Mouse (Mus musculus) G1E-ER4 (cell line): Measurements from ENCODE around the gene Man1b1. TPM values are rescaled to one million over a fixed set of nuclear protein-coding genes. Genes with fewer than 3 reads are reported as not detected.

Experiments used
- GATA1 ChIP-seq: IDR thresholded peaks from one replicate; pipeline ENCODE4 v1.8.0; 2012; ENCODE audit warnings: low read length, inconsistent platforms
- polyA plus RNA-seq: library from polyadenylated mRNA; stranded (reverse); fragments of >175 nt; gene quantifications from 2 replicates; pipeline ENCODE4 v1.2.3, GENCODE M21; 2012

Man1b1 gene
- polyA plus RNA-seq, 1 experiment: 18.5 TPM

DNA sequence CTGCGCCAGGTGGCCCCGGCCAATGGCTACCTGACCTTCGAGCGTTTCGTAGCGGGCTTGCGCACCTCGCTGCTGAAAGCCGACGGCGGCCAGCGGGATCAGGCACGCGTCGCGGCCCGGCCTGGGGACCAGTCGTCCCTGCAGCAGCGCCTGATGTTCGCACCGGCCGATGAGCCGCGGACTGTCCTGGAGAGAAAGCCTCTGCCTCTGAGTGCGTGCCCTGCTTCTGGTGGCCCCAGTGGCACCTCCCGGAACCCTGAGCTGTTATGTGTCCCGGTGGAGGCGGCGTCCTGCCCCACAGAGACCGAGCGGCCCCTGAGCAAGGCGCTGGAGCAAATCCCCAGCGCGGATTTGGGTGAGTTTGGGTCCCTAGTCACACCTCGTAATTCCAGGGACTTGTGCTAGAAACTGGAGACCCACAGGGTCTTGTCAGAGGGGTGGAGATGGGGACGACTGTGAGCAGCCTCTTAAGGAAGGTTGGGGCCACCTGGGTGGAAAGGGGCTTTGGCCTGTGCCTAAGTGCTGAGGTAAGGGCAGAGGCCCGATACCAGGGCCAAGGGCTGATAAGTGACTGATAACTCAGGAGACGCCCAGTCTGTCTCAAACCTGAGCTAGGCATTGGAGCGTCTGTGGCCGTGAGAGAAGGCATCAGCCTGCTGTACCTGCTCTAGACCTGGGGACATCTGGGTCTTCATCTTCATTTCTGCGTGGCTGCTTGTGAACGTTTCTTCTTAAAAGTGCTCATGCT is 40.7 kb downstream of the Man1b1 start:
- TF ChIP-seq GATA1: no peak

DNA sequence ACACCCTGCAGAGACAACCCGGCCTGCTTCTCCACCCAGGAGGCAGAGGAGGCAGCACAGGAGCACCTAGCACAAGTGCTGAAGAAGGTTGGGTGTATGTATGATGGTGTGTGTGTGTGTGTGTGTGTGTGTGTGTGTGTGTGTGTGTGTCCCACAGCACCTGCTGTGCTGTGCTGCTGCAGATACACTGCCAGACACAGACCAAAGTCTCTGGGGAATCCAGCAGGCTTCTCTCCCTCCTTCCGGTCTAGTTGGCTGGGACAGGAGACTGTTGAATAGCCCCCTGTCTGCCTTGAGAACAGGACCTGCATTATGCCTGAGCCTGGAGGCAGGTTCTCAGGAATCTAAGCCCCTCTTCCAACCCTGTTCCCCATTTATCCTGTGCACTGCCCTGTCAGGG is 41.3 kb downstream of the Man1b1 start:
- no peak for TF ChIP-seq GATA1

DNA sequence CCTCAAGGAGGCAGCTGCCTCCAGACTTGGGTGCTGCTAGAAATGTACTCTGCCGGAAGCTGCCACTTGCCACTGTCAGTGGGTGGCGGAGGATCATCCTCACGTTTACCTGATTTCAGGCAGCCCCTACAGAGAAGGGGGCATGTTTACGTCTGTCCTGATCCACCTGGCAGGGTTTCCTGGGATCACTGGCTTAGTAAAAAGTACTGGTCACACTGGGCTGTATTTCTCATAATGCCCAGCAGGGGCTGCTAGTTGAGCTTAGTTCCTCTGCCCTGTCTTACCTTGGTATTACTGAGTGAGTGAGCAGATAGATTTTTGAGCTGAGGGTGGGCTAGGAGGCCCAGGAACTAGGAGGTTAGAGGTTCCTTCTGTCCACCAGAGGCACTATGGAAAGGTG is 44.5 kb downstream of the Man1b1 start:
- TF ChIP-seq GATA1: no peak

DNA sequence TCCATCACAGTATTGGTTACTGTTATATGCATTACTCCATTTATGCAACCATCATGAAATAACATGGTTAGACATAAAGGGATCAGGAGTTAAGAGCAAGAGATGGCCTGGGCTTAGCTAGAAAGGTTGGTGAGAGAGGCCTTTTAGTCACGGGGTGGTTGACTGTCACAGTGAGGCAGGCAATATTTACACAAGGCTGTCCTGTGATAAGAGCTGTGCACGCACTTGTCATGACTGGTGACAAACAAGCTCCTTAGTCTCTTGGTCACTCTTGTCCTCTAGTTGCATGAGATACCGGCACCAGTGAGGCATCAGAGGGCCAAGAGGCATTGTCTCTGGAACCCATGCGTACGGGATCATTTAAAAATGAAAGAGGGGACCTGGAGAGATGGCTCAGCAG is 52.4 kb downstream of the Man1b1 start:
- no peak for TF ChIP-seq GATA1

DNA sequence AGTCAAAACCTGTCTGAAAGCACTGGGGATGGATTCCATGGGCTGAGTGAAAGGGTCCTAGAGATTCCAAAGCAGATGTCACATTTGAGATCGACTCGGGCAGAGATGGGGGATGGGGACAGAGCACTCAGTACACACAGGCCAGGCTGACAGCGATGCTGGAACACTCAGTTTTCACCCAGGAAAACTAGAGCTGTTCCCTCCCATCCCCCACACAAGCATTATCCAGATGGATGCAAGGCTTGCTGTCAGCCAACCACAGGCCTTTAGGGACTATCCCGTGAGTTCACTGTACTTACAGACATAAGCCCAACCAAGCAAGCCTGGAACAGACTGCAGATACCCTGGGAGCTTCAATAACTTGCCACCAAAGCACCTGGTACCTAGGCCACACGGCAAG is 59.1 kb downstream of the Man1b1 start:
- no peak for TF ChIP-seq GATA1

DNA sequence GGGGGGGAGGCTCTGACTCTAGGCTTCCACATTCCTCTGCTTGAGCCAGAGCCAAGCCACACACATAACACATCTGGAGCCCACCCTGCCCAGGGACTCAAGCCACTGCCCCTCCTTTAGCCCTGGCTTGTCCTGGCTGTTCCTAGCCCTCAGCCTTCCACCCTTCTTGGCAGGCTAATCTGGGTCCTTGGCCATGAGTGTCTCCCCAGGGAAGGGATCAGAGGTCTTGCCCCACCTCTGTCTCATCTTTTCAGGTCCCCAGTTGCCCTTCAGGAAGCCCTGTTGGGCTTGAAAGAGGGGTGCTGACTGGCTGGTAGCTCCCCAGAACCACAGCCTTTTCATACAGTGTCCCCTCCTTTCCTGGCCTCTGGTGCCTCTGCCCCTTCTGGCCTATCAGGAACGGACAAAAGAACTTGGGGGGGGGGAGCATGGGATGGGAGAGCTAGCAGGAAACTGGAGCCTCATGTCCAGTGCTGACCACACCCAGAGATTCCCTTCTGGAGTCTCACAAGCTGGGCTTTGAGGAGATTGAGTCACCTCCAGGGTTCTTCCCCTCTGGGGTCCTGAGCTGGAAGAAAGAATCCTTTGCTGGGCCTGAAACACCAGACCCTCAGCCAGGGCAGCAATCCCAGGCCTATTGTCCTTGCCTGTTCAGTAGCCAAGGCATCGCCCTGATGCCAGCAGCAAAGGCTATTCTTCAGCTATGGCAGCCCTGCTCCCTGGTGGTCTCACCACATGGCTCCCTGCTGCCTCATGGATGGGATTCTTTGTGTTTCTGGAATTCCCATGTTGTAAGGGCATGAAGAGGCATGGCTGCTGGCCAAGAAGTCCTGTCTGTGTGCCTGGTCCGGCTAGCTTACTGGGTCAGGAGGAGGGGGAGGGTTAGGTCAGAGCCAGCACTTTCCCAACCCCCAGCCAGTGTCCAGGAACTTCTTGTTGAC is 62.4 kb downstream of the Man1b1 start:
- no peak for TF ChIP-seq GATA1

DNA sequence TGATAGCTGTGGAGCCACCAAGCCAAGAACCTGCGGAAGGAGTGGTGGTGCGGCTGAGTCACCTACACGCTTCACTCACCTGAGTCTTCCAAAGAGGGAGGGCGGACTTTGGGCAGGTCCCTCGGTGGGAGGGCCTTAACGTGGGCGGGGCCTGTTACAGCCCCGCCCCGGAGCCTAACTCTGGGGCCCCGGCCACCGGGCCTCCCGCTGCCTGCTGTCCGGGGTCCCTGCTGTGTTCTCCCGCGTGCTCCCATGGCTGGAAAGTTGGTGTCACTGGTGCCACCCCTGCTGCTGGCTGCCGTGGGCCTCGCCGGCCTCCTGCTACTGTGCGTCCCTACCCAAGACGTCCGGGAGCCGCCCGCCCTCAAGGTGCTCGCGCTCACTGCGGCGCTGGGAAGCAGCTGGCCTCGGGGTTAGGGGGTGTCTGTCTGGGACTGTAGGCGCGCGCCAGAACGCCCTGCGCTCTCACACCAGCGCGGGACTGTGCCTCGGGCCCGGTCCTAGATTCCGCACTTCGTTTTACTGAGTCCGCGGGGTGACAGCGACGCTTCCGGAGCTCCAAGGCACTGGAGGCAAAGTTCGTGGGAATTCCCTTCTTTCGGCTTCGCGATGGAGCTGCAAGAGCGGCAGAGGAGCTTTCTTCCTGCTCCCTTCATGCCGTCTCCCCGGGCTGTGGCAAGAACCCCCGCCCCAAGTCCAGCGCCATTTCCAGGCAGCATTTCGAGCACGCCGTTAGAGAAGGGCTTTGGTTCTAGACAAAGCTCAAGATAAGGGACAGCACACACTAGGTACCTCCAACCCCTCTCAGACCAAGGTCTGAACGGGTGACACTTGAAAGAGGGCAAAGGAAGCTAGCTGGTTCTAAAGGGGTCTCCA is 63.8 kb downstream of the Man1b1 start, which contains the start of gene Entpd2:
Gene Entpd2 (plus strand): TSS at position 154 of the 876 bp plus-strand sequence.
- TF ChIP-seq GATA1: no peak

DNA sequence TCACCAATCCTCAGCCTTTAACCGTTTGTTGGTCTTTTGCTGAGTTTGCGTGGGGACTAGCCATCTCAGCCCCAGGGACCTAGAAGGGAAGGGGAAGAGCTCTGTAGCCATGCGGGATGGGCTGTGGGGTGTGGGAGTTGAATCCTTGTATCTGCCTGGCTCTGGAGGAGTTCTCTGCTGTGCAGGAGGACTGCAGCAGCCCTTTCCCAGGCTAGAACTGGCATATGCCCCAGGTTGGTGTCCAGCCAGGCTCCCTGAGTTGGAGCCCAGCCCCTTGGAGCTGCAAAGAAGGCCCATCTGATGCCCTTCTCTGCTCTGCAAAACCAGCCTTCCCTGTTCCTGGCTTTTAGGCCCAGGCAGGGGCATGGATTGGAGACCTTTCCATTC is 64.5 kb downstream of the Man1b1 start:
- TF ChIP-seq GATA1: no peak

DNA sequence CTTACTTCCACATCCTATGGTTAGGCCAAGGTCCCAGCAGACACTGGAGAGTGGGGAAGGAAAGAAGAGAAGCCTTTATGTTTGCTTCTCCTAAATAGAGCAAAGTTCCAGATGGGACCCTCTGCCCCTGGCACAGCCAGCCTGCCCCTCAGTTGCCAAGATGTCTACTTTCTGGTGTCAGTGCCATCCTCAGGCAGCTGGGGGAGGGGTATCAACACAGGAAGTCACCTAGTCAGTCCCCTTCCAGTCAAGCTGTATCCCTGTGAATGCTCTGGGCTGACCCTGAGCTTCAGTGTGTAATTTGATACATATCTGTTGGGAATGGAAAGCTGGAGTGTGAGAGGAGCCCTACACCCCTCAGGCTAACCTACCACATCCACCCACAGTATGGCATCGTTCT is 64.9 kb downstream of the Man1b1 start:
- TF ChIP-seq GATA1: no peak

DNA sequence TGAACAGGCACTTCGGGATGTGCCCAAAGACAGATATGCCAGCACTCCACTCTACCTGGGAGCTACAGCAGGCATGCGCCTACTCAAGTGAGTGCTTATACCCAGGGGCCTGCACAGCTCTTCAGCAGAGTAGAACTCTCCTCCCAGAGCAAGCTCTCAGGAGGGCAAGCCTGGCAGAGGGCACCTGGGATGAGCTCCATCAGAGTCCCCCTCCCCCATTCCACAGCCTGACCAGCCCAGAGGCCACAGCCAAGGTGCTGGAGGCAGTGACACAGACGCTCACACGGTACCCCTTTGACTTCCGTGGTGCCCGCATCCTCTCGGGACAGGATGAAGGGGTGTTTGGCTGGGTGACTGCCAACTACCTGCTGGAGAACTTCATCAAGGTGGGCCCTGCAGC is 65.9 kb downstream of the Man1b1 start:
- no peak for TF ChIP-seq GATA1

DNA sequence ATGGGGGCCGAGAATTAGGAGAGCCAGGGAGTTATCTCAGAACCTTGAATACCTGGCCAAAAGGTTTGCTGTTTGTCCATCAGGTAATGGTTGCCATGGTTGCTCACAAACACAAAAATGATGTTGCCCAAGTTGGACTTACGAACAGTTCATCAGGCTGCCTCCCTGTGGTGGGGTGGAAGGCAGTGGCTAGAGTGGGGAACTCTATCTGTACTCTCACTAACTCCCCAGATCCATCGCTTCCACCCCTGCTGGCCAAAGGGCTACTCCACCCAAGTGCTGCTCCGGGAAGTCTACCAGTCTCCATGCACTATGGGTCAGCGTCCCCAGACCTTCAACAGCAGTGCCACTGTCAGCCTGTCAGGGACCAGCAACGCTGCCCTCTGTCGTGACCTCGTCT is 66.9 kb downstream of the Man1b1 start, which contains the start of gene Npdc1:
Gene Npdc1 (plus strand): TSS at position 301 of the 400 bp plus-strand sequence.
- no peak for TF ChIP-seq GATA1

DNA sequence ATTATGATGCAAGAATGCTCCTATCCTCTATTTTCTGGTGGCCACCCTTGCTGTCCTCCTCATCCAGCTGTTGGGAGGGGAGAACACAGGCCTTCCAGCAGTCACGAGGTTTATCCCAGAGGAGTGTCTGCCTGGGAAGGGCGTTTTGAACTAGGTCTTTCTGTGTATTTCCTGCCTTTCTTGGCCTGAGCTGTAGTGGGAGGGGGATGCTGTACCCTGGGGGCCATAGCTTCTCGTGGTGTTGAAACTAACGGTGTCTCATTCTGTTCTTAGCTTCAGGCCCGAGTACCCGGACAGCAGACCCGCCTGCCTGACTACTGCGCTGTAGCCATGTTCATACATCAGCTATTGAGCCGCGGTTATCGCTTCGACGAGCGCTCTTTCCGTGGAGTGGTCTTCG is 68.2 kb downstream of the Man1b1 start:
- TF ChIP-seq GATA1: no peak

DNA sequence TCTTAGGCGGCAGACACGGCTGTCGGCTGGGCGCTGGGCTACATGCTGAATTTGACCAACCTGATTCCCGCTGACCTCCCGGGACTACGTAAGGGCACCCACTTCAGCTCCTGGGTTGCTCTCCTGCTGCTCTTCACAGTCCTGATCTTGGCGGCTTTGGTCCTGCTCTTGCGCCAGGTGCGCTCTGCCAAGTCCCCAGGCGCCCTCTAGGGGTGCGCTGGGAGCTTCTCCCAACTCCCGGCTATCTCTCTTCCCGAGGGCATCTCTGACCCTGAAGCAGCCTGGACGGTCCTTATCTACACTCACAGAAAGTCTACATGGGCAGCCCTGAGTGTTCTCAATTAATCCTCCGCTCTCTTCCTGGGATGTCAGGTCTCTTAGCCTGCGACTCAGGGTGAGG is 68.6 kb downstream of the Man1b1 start:
- no peak for TF ChIP-seq GATA1

Other genes starting within 250 kb of the Man1b1 start
- 0.06 and 0.18 TPM in 2 replicates for gene Noxa1, start 237.2 kb upstream of the Man1b1 start, polyA plus RNA-seq
- gene Nrarp, start 151.6 kb upstream of the Man1b1 start, polyA plus RNA-seq: not detected in 2 replicates
- 9.9 and 11.1 TPM in 2 replicates for gene Tor4a, start 135.5 kb upstream of the Man1b1 start, polyA plus RNA-seq
- gene Nelfb, start 120.8 kb upstream of the Man1b1 start, polyA plus RNA-seq: 26.4 and 34.1 TPM in 2 replicates
- not detected in 2 replicates for gene Stpg3, start 117.7 kb upstream of the Man1b1 start, polyA plus RNA-seq
- 0.09 TPM in 1 of 2 replicates, not detected in the other for gene Fam166a, start 113.6 kb upstream of the Man1b1 start, polyA plus RNA-seq
- 462 and 587 TPM in 2 replicates for gene Tubb4b, start 107.6 kb upstream of the Man1b1 start, polyA plus RNA-seq
- not detected in 2 replicates for gene Slc34a3, start 98.0 kb upstream of the Man1b1 start, polyA plus RNA-seq
- 0.04 and 0.10 TPM in 2 replicates for gene Rnf224, start 95.6 kb upstream of the Man1b1 start, polyA plus RNA-seq
- 23.1 and 29.3 TPM in 2 replicates for gene Rnf208, start 90.1 kb upstream of the Man1b1 start, polyA plus RNA-seq
- gene Cysrt1, start 89.9 kb upstream of the Man1b1 start, polyA plus RNA-seq: not detected in 2 replicates
- gene AL732309.1, start 85.5 kb upstream of the Man1b1 start, polyA plus RNA-seq: 0.97 and 2.3 TPM in 2 replicates
- gene Tmem203, start 76.9 kb upstream of the Man1b1 start, polyA plus RNA-seq: 11.3 and 16.5 TPM in 2 replicates
- gene Tprn, start 69.7 kb upstream of the Man1b1 start, polyA plus RNA-seq: 56.1 and 69.7 TPM in 2 replicates
- gene Ssna1, start 59.9 kb upstream of the Man1b1 start, polyA plus RNA-seq: 196 and 198 TPM in 2 replicates
- gene Anapc2, start 59.9 kb upstream of the Man1b1 start, polyA plus RNA-seq: 25.4 and 26.3 TPM in 2 replicates
- gene Tmem210, start 44.2 kb upstream of the Man1b1 start, polyA plus RNA-seq: not detected in 2 replicates
- gene Lrrc26, start 42.4 kb upstream of the Man1b1 start, polyA plus RNA-seq: not detected in 2 replicates
- gene Grin1, start 13.2 kb upstream of the Man1b1 start, polyA plus RNA-seq: 0.09 and 0.18 TPM in 2 replicates
- 5.0 and 7.6 TPM in 2 replicates for gene Dpp7, start 24.0 kb downstream of the Man1b1 start, polyA plus RNA-seq
- gene Uap1l1, start 33.3 kb downstream of the Man1b1 start, polyA plus RNA-seq: 36.3 and 46.3 TPM in 2 replicates
- gene Sapcd2, start 40.0 kb downstream of the Man1b1 start, polyA plus RNA-seq: 139 and 187 TPM in 2 replicates
- gene Entpd2, start 63.5 kb downstream of the Man1b1 start, polyA plus RNA-seq: not detected in 2 replicates
- gene Npdc1, start 67.0 kb downstream of the Man1b1 start, polyA plus RNA-seq: not detected in 2 replicates
- not detected in 2 replicates for gene Fut7, start 90.9 kb downstream of the Man1b1 start, polyA plus RNA-seq
- gene Abca2, start 96.4 kb downstream of the Man1b1 start, polyA plus RNA-seq: 9.2 and 9.9 TPM in 2 replicates
- not detected in 2 replicates for gene Clic3, start 124.5 kb downstream of the Man1b1 start, polyA plus RNA-seq
- 39.7 and 40.3 TPM in 2 replicates for gene Paxx, start 128.8 kb downstream of the Man1b1 start, polyA plus RNA-seq
- gene Ptgds, start 137.7 kb downstream of the Man1b1 start, polyA plus RNA-seq: not detected in 2 replicates
- not detected in 2 replicates for gene Lcn12, start 161.6 kb downstream of the Man1b1 start, polyA plus RNA-seq
- 25.8 and 49.8 TPM in 2 replicates for gene Fbxw5, start 168.4 kb downstream of the Man1b1 start, polyA plus RNA-seq
- gene C8g, start 169.4 kb downstream of the Man1b1 start, polyA plus RNA-seq: 0.08 and 0.18 TPM in 2 replicates
- 5.5 and 9.3 TPM in 2 replicates for gene Traf2, start 214.6 kb downstream of the Man1b1 start, polyA plus RNA-seq
- gene Edf1, start 225.5 kb downstream of the Man1b1 start, polyA plus RNA-seq: 682 and 940 TPM in 2 replicates
- gene Mamdc4, start 242.5 kb downstream of the Man1b1 start, polyA plus RNA-seq: 0.52 and 0.69 TPM in 2 replicates
- gene Phpt1, start 242.9 kb downstream of the Man1b1 start, polyA plus RNA-seq: 3.2 and 4.9 TPM in 2 replicates
- 0.09 and 0.13 TPM in 2 replicates for gene Ajm1, start 249.4 kb downstream of the Man1b1 start, polyA plus RNA-seq